Mouse (Mus musculus) C2C12 (cell line): ENCODE measurements around the gene Orc4. TPM values are rescaled to one million over a fixed set of nuclear protein-coding genes. Genes with fewer than 3 reads are reported as not detected.

Experiments used
- H3K27me3 ChIP-seq: one replicate; pipeline ENCODE4 v1.6.1; 2011; ENCODE audit not compliant: control insufficient read depth, insufficient read depth, insufficient read length
- H3K36me3 ChIP-seq: one replicate; pipeline ENCODE4 v1.6.1; 2011; ENCODE audit not compliant: control insufficient read depth, insufficient read depth
- H3K4me3 ChIP-seq: one replicate; pipeline ENCODE4 v1.5.1; 2011; ENCODE audit warnings: mild to moderate bottlenecking, control low read depth; ENCODE audit not compliant: poor library complexity, insufficient read depth, severe bottlenecking
- H3K79me2 ChIP-seq: one replicate; pipeline ENCODE4 v1.6.1; 2011; ENCODE audit not compliant: control insufficient read depth, insufficient read depth
- H3K79me3 ChIP-seq: one replicate; pipeline ENCODE4 v1.6.1; 2011; ENCODE audit warnings: low read depth, control low read depth
- H3ac ChIP-seq: one replicate; pipeline ENCODE3; 2011; ENCODE audit warnings: low read depth; ENCODE audit not compliant: control insufficient read depth, insufficient read length
- CEBPB ChIP-seq: IDR thresholded peaks from one replicate; pipeline ENCODE4 v1.6.1; 2011; ENCODE audit warnings: low read depth, mild to moderate bottlenecking, control low read depth, moderate library complexity
- CTCF ChIP-seq: IDR thresholded peaks from one replicate; pipeline ENCODE4 v1.5.1; 2011; ENCODE audit not compliant: control insufficient read depth, insufficient read depth, insufficient read length
- FOSL1 ChIP-seq: IDR thresholded peaks from one replicate; pipeline ENCODE4 v1.8.0; 2011; ENCODE audit warnings: mild to moderate bottlenecking, low read length; ENCODE audit not compliant: poor library complexity, insufficient read depth, severe bottlenecking
- MAX ChIP-seq: IDR thresholded peaks from one replicate; pipeline ENCODE4 v1.6.1; 2011; ENCODE audit warnings: mild to moderate bottlenecking, control low read depth
- MYOD1 ChIP-seq: IDR thresholded peaks from one replicate; pipeline ENCODE4 v1.6.1; 2011; ENCODE audit warnings: low read depth; ENCODE audit not compliant: control insufficient read depth, insufficient read length
- MYOG ChIP-seq: IDR thresholded peaks from one replicate; pipeline ENCODE4 v1.6.1; 2011; ENCODE audit not compliant: control insufficient read depth, insufficient read length; ENCODE audit errors: extremely low read depth
- USF1 ChIP-seq: IDR thresholded peaks from one replicate; pipeline ENCODE4 v1.6.1; 2011; ENCODE audit warnings: low read depth, mild to moderate bottlenecking, control low read depth, moderate library complexity
- polyA plus RNA-seq: library from polyadenylated mRNA; unstranded; fragments of >200 nt; fragmentation: generic; extraction: Trizol; gene quantifications from one replicate; pipeline ENCODE4 v1.2.1, GENCODE M21; 2012; ENCODE audit warnings: missing spikeins

Orc4 gene
- polyA plus RNA-seq, 1 experiment: 19.2 TPM

- peak; percentile 96 for TF ChIP-seq USF1
- TF ChIP-seq MYOG: no peak
- no peak for TF ChIP-seq CTCF
- TF ChIP-seq CEBPB: no peak
- no peak for TF ChIP-seq MAX
- H3ac ChIP-seq: peak within 1 kb of the TSS; percentile 97
- peaks cover 94% of the 10 kb centered on the region for H3K79me2 ChIP-seq
- peak within 1 kb of the TSS; percentile 90 for H3K4me3 ChIP-seq
- peaks cover 12% of the 10 kb centered on the region for H3K36me3 ChIP-seq
- H3K79me3 ChIP-seq: peaks cover 90% of the 10 kb centered on the region
- no peaks in the 10 kb centered on the region for H3K27me3 ChIP-seq
These were observed 1.1 kb downstream of the Orc4 start, which contains the start of gene Mbd5 for GRCm38 (mm10) chr2:48948841-48949584. Gene Mbd5 (plus strand): TSS chr2:48949508.

DNA sequence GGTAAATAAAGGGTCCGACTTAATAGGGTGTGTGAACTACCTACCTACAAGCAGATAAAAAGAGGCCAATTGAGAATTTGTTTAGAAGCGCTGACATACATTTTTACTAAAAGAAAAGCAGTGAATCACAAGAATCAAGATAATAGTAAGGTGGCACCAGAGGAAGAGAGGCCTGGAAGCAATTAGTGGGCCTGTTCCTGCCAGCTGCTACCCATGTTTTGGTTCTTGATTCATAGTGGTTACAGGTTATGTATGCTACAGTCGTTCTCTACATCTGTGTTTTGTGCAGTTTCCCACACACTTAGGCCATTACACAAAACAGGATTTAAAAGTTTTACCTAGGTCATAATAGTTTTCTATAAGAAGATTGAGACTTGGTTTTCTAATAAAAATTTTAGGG lies 2.3 kb downstream of the Orc4 start:
- peaks cover 97% of the 10 kb centered on the region for H3K79me2 ChIP-seq
- H3ac ChIP-seq: no peak overlapping the region
- TF ChIP-seq MAX (no peak), MYOD1 (no peak), FOSL1 (no peak), USF1 (no peak), MYOG (no peak), CTCF (no peak), CEBPB (no peak)
- H3K27me3 ChIP-seq: no peaks in the 10 kb centered on the region
- peak overlapping the region; percentile 90 for H3K4me3 ChIP-seq
- H3K79me3 ChIP-seq: peaks cover 94% of the 10 kb centered on the region
- peaks cover 16% of the 10 kb centered on the region for H3K36me3 ChIP-seq

DNA sequence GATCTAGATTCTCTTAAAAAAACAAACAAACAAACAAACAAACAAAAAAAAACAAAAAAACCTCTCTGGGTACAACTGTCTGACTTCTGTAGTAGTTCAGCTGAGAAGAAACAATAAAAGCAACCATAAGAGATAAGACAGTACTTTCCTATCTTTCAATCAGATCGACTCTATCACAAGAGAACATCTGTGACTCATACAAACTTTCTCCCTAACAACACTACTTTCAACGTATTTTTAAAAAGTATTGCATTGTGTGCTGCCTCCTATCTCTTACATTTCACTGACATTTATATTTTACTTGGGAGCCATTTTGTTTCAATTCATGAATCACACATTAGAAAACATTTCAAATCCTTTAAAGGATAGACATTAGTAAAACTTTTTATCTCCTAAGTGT lies 15.0 kb downstream of the Orc4 start:
- Histone ChIP-seq H3ac (no peak overlapping the region), H3K36me3 (peaks cover 94% of the 10 kb centered on the region), H3K27me3 (no peaks in the 10 kb centered on the region), H3K4me3 (no peak overlapping the region), H3K79me2 (peaks cover 60% of the 10 kb centered on the region), H3K79me3 (peaks cover 28% of the 10 kb centered on the region)
- TF ChIP-seq CEBPB (no peak), MYOD1 (no peak), USF1 (no peak), CTCF (no peak), FOSL1 (no peak), MYOG (no peak), MAX (no peak)

GRCm38 (mm10) chr2:48915832-48916231 lies 34.2 kb downstream of the Orc4 start:
- no peak for TF ChIP-seq MYOD1
- no peak for TF ChIP-seq FOSL1
- no peak for TF ChIP-seq CTCF
- no peak for TF ChIP-seq CEBPB
- no peak for TF ChIP-seq MYOG
- no peak for TF ChIP-seq USF1
- no peak for TF ChIP-seq MAX
- H3ac ChIP-seq: no peak overlapping the region
- H3K79me3 ChIP-seq: peaks cover 12% of the 10 kb centered on the region
- H3K36me3 ChIP-seq: peaks cover 89% of the 10 kb centered on the region
- H3K79me2 ChIP-seq: peaks cover 24% of the 10 kb centered on the region
- no peaks in the 10 kb centered on the region for H3K27me3 ChIP-seq
- H3K4me3 ChIP-seq: no peak overlapping the region

DNA sequence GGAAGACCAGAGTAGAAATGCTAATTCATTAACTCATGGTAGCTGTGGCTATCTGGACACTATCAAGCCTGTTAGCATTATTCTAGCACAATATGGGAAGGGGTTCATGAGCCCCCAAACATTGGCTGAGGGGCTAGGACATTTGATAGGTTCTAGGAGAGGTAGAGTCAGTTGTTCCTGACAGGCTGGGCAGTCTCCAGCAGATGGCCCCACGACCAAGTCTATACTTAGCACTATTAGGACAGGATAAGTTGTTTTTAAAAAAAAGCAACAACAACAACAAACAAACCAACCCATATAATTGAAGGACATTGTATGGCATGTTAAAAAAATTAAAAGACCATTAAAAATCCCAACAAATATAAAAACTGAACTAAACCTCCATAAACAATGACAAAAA lies 35.9 kb downstream of the Orc4 start:
- H3K4me3 ChIP-seq: no peak overlapping the region
- H3K36me3 ChIP-seq: peaks cover 88% of the 10 kb centered on the region
- peaks cover 8% of the 10 kb centered on the region for H3K79me2 ChIP-seq
- TF ChIP-seq CTCF (no peak), CEBPB (no peak), USF1 (no peak), MYOG (no peak), FOSL1 (no peak), MYOD1 (no peak), MAX (no peak)
- peaks cover 6% of the 10 kb centered on the region for H3K79me3 ChIP-seq
- no peaks in the 10 kb centered on the region for H3K27me3 ChIP-seq
- no peak overlapping the region for H3ac ChIP-seq
